Comparison of ENCODE assay signal across 36 mouse cellular contexts in the genomic region with DNA sequence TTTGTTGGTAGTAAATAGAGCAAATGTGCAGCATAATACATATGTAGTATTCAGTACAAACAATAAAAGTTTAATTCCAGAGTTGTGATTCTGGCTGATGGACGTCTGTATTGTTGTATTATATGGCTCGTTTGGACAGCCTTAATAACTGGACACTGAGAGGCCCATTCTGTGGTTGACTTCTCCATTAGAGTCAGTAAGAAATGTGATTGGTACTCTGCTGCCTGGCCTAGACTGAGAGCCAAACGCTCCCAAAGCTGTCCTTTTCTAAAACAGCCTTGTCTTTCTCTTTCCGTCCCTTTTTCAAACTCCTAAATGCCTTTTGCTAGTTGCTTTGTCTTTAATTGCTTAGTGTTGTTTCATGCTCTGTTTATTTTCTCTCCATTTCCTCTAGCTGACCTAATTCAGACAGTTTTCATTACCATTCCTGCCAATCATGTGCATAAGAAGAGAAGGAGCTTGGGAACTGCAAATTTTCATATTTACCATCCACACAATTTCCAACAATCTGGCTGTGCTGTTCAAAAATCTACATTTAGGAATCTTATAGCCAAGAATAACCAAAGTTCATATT. TPM values are rescaled to one million over a fixed set of nuclear protein-coding genes. Genes with fewer than 3 reads are reported as not detected.
DNase-seq lines count a peak whose midpoint lies in the region; ATAC-seq lines count a peak whose summit lies in the region.
"Had no signal": no experiment of that assay in that cellular context is flagged by ENCODE, and none has a peak within 500 bp of the region (broad histone marks: within the 10 kb centered on the region; RNA-seq: fewer than 3 reads in every experiment).

No protein-coding gene starts in this region.

- H3K4me3 ChIP-seq in embryonic facial prominence, embryonic 14.5 days (ENCODE audit: low read depth, low read length): no peak overlapping the region
- H3K4me3 ChIP-seq in embryonic facial prominence, embryonic 10.5 days: no peak overlapping the region
- H3K4me3 ChIP-seq: embryonic facial prominence, embryonic 12.5 days; forebrain, embryonic 10.5 days; forebrain, embryonic 15.5 days; heart, embryonic 12.5 days; hindbrain, embryonic 13.5 days; kidney, embryonic 15.5 days; layer of hippocampus, adult 2 months; limb, embryonic 13.5 days; lung, embryonic 15.5 days; neural tube, embryonic 15.5 days had no signal

- H3K27me3 ChIP-seq in embryonic facial prominence, embryonic 14.5 days (replicated peaks; ENCODE audit: control insufficient read depth, insufficient read depth, low read length): no peaks in the 10 kb centered on the region
- no peaks in the 10 kb centered on the region for H3K27me3 ChIP-seq in embryonic facial prominence, embryonic 10.5 days (replicated peaks; ENCODE audit: low read depth, poor library complexity, severe bottlenecking)
- H3K27me3 ChIP-seq: embryonic facial prominence, embryonic 12.5 days; forebrain, embryonic 15.5 days; heart, embryonic 12.5 days; hindbrain, embryonic 13.5 days; kidney, embryonic 15.5 days; limb, embryonic 13.5 days; lung, embryonic 15.5 days; neural tube, embryonic 15.5 days; Patski had no signal

- no peak overlapping the region for H3K4me2 ChIP-seq in embryonic facial prominence, embryonic 14.5 days (ENCODE audit: low read depth, low read length)
- H3K4me2 ChIP-seq: embryonic facial prominence, embryonic 12.5 days; forebrain, embryonic 15.5 days; heart, embryonic 12.5 days; hindbrain, embryonic 13.5 days; kidney, embryonic 15.5 days; limb, embryonic 13.5 days; liver, embryonic 11.5 days; lung, embryonic 15.5 days; midbrain, embryonic 11.5 days; neural tube, embryonic 15.5 days had no signal

- no peaks in the 10 kb centered on the region for H3K36me3 ChIP-seq in embryonic facial prominence, embryonic 14.5 days (ENCODE audit: control insufficient read depth, insufficient read depth, low read length)
- H3K36me3 ChIP-seq in embryonic facial prominence, embryonic 10.5 days (replicated peaks): no peaks in the 10 kb centered on the region
- H3K36me3 ChIP-seq: embryonic facial prominence, embryonic 12.5 days; forebrain, embryonic 10.5 days; forebrain, embryonic 15.5 days; G1E; heart, embryonic 12.5 days; hindbrain, embryonic 13.5 days; kidney, embryonic 15.5 days; limb, embryonic 13.5 days; lung, embryonic 15.5 days; neural tube, embryonic 15.5 days had no signal

- no peaks in the 10 kb centered on the region for H3K4me1 ChIP-seq in embryonic facial prominence, embryonic 14.5 days (ENCODE audit: control insufficient read depth, insufficient read depth, low read length)
- H3K4me1 ChIP-seq in embryonic facial prominence, embryonic 10.5 days: no peaks in the 10 kb centered on the region
- H3K4me1 ChIP-seq: embryonic facial prominence, embryonic 12.5 days; forebrain, embryonic 10.5 days; forebrain, embryonic 15.5 days; heart, embryonic 12.5 days; hindbrain, embryonic 13.5 days; kidney, embryonic 15.5 days; limb, embryonic 13.5 days; lung, embryonic 15.5 days; neural tube, embryonic 15.5 days had no signal

- H3K27ac ChIP-seq in embryonic facial prominence, embryonic 14.5 days (replicated peaks; ENCODE audit: low read depth, low read length): no peak overlapping the region
- no peak overlapping the region for H3K27ac ChIP-seq in embryonic facial prominence, embryonic 10.5 days (replicated peaks)
- H3K27ac ChIP-seq: embryonic facial prominence, embryonic 12.5 days; forebrain, embryonic 10.5 days; forebrain, embryonic 15.5 days; hindbrain, embryonic 13.5 days; kidney, embryonic 15.5 days; layer of hippocampus, adult 2 months; limb, embryonic 13.5 days; lung, embryonic 15.5 days; neural tube, embryonic 15.5 days; stomach, postnatal 0 days had no signal

- 59% methylated on average over 4 of the region's 4 CpGs for WGBS in embryonic facial prominence, embryonic 14.5 days
- WGBS in embryonic facial prominence, embryonic 10.5 days: 65% methylated on average over 4 of the region's 4 CpGs

- H3K9me3 ChIP-seq in embryonic facial prominence, embryonic 14.5 days (ENCODE audit: control insufficient read depth, low read length): no peaks in the 10 kb centered on the region
- no peaks in the 10 kb centered on the region for H3K9me3 ChIP-seq in embryonic facial prominence, embryonic 10.5 days
- H3K9me3 ChIP-seq: embryonic facial prominence, embryonic 12.5 days; forebrain, embryonic 10.5 days; forebrain, embryonic 15.5 days; G1E; heart, embryonic 12.5 days; hindbrain, embryonic 13.5 days; kidney, embryonic 15.5 days; limb, embryonic 13.5 days; lung, embryonic 15.5 days; neural tube, embryonic 15.5 days had no signal

- no peak overlapping the region for H3K9ac ChIP-seq in embryonic facial prominence, embryonic 14.5 days (ENCODE audit: low read depth, low read length)
- H3K9ac ChIP-seq: embryonic facial prominence, embryonic 12.5 days; forebrain, embryonic 15.5 days; heart, embryonic 12.5 days; hindbrain, embryonic 13.5 days; kidney, embryonic 15.5 days; limb, embryonic 13.5 days; lung, embryonic 15.5 days; neural tube, embryonic 15.5 days had no signal

- ATAC-seq in embryonic facial prominence, embryonic 14.5 days (ENCODE audit: low read depth): peak; percentile 85; the same call in 1 of the 2 replicates
- ATAC-seq: forebrain, embryonic 15.5 days; inflammation-experienced regulatory T-cells, adult 6 months; Patski had no signal

- DNase-seq in embryonic facial prominence, embryonic 14.5 days (ENCODE audit: low spot score): peak; percentile 27
- DNase-seq in embryonic facial prominence, embryonic 10.5 days (ENCODE audit: low spot score): no peak
- DNase-seq in cerebellum, adult 11-12 months: peak; percentile 8
- peak; percentile 24 for DNase-seq in cerebellum, adult 9-11 months
- DNase-seq in retina, embryonic 14.5 days (ENCODE audit: low spot score): peak; percentile 94
- no peak for DNase-seq in left cerebral cortex, adult 11 months (ENCODE audit: low spot score)
- no peak for DNase-seq in heart, adult 11 months
- DNase-seq in right cerebral cortex, postnatal 14 days: no peak
- DNase-seq: adrenal gland, postnatal 36 days; gastrocnemius, postnatal 25 days; heart, adult 18-20 months; heart, postnatal 4 days; kidney, adult 11 months; kidney, postnatal 25 days; lung, postnatal 36 days; right cerebral cortex, postnatal 4 days; thymus, adult 2 months; thymus, postnatal 36 days had no signal

RNA-seq across cellular contexts. Expression of gene Tmprss11d, which starts 13.7 kb away (rescaled TPM):
- polyA plus RNA-seq in embryonic facial prominence, embryonic 14.5 days (2014; fragmentation: Nextera tagmentation; extraction: Ambion mirVana): 0.87 and 1.5 TPM in 2 replicates
- polyA plus RNA-seq in embryonic facial prominence, embryonic 10.5 days (2016; fragmentation: Nextera tagmentation; extraction: Ambion mirVana): 0.10 and 0.15 TPM in 2 replicates
- polyA plus RNA-seq: forebrain, embryonic 10.5 days; forebrain, embryonic 15.5 days; G1E; heart, embryonic 12.5 days; heart, postnatal 0 days; hindbrain, embryonic 13.5 days; inflammation-experienced regulatory T-cells, adult 6 months; kidney, embryonic 15.5 days; limb, embryonic 13.5 days; liver, embryonic 11.5 days; liver, embryonic 16.5 days; lung, embryonic 15.5 days; midbrain, embryonic 11.5 days; Patski had no signal

Comparison
In these comparisons a context has a peak if more than half of its experiments do, and no peak if none do; other contexts are left out.
1. DNase-seq: peak in embryonic facial prominence, embryonic 14.5 days (single experiment), cerebellum, adult 11-12 months (single experiment), cerebellum, adult 9-11 months (single experiment) and retina, embryonic 14.5 days (single experiment); none in embryonic facial prominence, embryonic 10.5 days (single experiment), left cerebral cortex, adult 11 months (single experiment), heart, adult 11 months (single experiment) and right cerebral cortex, postnatal 14 days (single experiment).